Mouse (Mus musculus) myocyte (in vitro differentiated cells): ENCODE data around the gene Ssx2ip.

ENCODE experiments used
- CEBPB ChIP-seq: IDR thresholded peaks from 2 replicates; pipeline ENCODE4 v1.6.1; 2011; ENCODE audit warnings: mild to moderate bottlenecking, moderate library complexity; ENCODE audit not compliant: poor library complexity, insufficient read depth, severe bottlenecking
- E2F4 ChIP-seq: IDR thresholded peaks from one replicate; pipeline ENCODE4 v1.6.1; 2011; ENCODE audit warnings: mild to moderate bottlenecking, control low read depth, moderate library complexity; ENCODE audit not compliant: insufficient read depth
- POLR2A ChIP-seq: IDR thresholded peaks from one replicate; pipeline ENCODE4 v1.6.1; 2011; ENCODE audit warnings: low read depth, mild to moderate bottlenecking, control low read depth, moderate library complexity; ENCODE audit not compliant: insufficient read length
- SRF ChIP-seq: IDR thresholded peaks from one replicate; pipeline ENCODE4 v1.6.1; 2011; ENCODE audit warnings: low read depth; ENCODE audit not compliant: control insufficient read depth, insufficient read length
- TCF12 ChIP-seq: IDR thresholded peaks from one replicate; pipeline ENCODE4 v1.6.1; 2011; ENCODE audit warnings: mild to moderate bottlenecking, control low read depth; ENCODE audit not compliant: poor library complexity, insufficient read depth, severe bottlenecking
- TCF3 ChIP-seq: IDR thresholded peaks from one replicate; pipeline ENCODE4 v1.6.1; 2011; ENCODE audit warnings: low read depth, control low read depth; ENCODE audit not compliant: insufficient read length
- USF1 ChIP-seq: IDR thresholded peaks from one replicate; pipeline ENCODE4 v1.6.1; 2011; ENCODE audit warnings: low read depth, mild to moderate bottlenecking, control low read depth, moderate library complexity

GRCm38 (mm10) chr3:146403770-146404169 is 672 bp upstream of the Ssx2ip start:
- TF ChIP-seq POLR2A (no peak), USF1 (no peak), CEBPB (no peak), E2F4 (no peak), SRF (no peak), TCF12 (no peak), TCF3 (no peak)
